Comparison of ENCODE assay signal across 8 mouse cellular contexts in the genomic region with DNA sequence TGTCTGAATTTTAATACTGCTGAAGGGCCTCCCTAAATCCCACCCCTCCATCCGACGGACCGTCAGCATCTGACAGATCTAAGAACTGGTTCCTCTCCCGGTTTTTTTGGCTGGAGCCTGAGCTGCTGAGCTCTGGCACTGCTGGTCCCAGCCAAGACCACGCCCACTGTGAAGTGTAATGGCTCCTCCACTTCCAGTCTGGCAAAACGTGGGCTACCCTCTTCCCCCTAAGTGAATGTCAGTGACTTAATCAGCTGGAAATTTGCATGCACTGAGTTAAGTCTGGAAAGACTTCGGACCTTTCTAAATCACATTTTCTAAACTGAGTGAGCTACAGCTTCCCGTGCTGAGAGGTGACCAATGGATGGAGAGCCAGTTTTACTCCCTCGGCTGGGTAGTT. TPM values are rescaled to one million over a fixed set of nuclear protein-coding genes. Genes with fewer than 3 reads are reported as not detected.
DNase-seq lines count a peak whose midpoint lies in the region; ATAC-seq and TF ChIP-seq lines count a peak whose summit lies in the region.

No protein-coding gene starts in this region.

- peak overlapping the region; percentile 11; the same call in 1 of the 2 replicates for H3K27ac ChIP-seq in ES-E14 (ENCODE audit: insufficient read depth, low read depth, low read length, poor library complexity, severe bottlenecking)
- peak overlapping the region; percentile 77 for H3K27ac ChIP-seq in forebrain, embryonic 10.5 days
- 0 out of 2 replicates have a peak overlapping the region, but pooled peaks have one; percentile 57 for H3K27ac ChIP-seq in hindbrain, embryonic 12.5 days

- H3K36me3 ChIP-seq in ES-E14 (ENCODE audit: control insufficient read depth, insufficient read depth, low read length, poor library complexity, severe bottlenecking): no peaks in the 10 kb centered on the region
- H3K36me3 ChIP-seq in forebrain, embryonic 10.5 days (replicated peaks): peaks cover 8% of the 10 kb centered on the region
- no peaks in the 10 kb centered on the region for H3K36me3 ChIP-seq in hindbrain, embryonic 12.5 days

- H3K4me1 ChIP-seq in ES-E14 (ENCODE audit: control insufficient read depth in 2 of 2, insufficient read depth in 2 of 2, low read length in 2 of 2, poor library complexity in 1 of 2): peaks cover 10 to 29% of the 10 kb centered on the region in 2 experiments
- peaks cover 89% of the 10 kb centered on the region for H3K4me1 ChIP-seq in forebrain, embryonic 10.5 days
- peaks cover 51% of the 10 kb centered on the region for H3K4me1 ChIP-seq in hindbrain, embryonic 12.5 days

- DNase-seq in frontal cortex, postnatal 36 days (ENCODE audit: low spot score in 2 of 2): peak; percentile 28
- no peak for DNase-seq in frontal cortex, postnatal 14 days (ENCODE audit: low spot score in 2 of 2)
- peak; percentile 45 for DNase-seq in ES-E14 (ENCODE audit: low read depth, low spot score)
- DNase-seq in forebrain, embryonic 10.5 days (ENCODE audit: extremely low spot score, low spot score): peak; percentile 26
- peak; percentile 44 for DNase-seq in mesoderm, embryonic 11.5 days (ENCODE audit: low read depth, low spot score)
- DNase-seq in adipocyte (ENCODE audit: low spot score): no peak
- DNase-seq in B cell, adult 2 months: no peak

- no peak overlapping the region for H3K9ac ChIP-seq in ES-E14 (ENCODE audit: insufficient read depth, low read depth, low read length, poor library complexity, severe bottlenecking)
- H3K9ac ChIP-seq in hindbrain, embryonic 12.5 days: no peak overlapping the region

- ATAC-seq in hindbrain, embryonic 12.5 days (ENCODE audit: low FRiP score): no peak

- H3K9me3 ChIP-seq in ES-E14 (ENCODE audit: control insufficient read depth, insufficient read depth, low read depth, low read length): no peaks in the 10 kb centered on the region
- no peaks in the 10 kb centered on the region for H3K9me3 ChIP-seq in forebrain, embryonic 10.5 days
- H3K9me3 ChIP-seq in hindbrain, embryonic 12.5 days (replicated peaks): no peaks in the 10 kb centered on the region

- peak overlapping the region; percentile 29 to 30; a peak in 2 of 4 replicates for H3K4me3 ChIP-seq in ES-E14 (ENCODE audit: insufficient read depth in 1 of 2, low read depth in 1 of 2, low read length in 2 of 2, poor library complexity in 1 of 2, severe bottlenecking in 1 of 2)
- peak overlapping the region; percentile 18; the same call in 1 of the 2 replicates for H3K4me3 ChIP-seq in forebrain, embryonic 10.5 days
- H3K4me3 ChIP-seq in hindbrain, embryonic 12.5 days: no peak overlapping the region

- H3K4me2 ChIP-seq in hindbrain, embryonic 12.5 days (replicated peaks): no peak overlapping the region

- 6% methylated on average over 9 of the region's 9 CpGs for WGBS in forebrain, embryonic 10.5 days
- WGBS in hindbrain, embryonic 12.5 days: 7% methylated on average over 9 of the region's 9 CpGs

- H3K27me3 ChIP-seq in forebrain, embryonic 10.5 days (ENCODE audit: poor library complexity, severe bottlenecking): peaks cover 39% of the 10 kb centered on the region
- no peaks in the 10 kb centered on the region for H3K27me3 ChIP-seq in hindbrain, embryonic 12.5 days

- in situ Hi-C loops in ES-E14 (cut with MboI; ENCODE audit: low sequenced_read_pairs in 2 of 2, unreplicated experiment in 2 of 2): no loop called here

TF ChIP-seq in ES-E14, 5 proteins besides CTCF, POLR2A, EP300 and RAD21:
- no peak for TF ChIP-seq MAFK (IDR thresholded peaks at IDR 0.05; ENCODE audit: insufficient read depth, low read depth, low read length)
- TF ChIP-seq HCFC1 (IDR thresholded peaks at IDR 0.05; ENCODE audit: borderline replicate concordance, insufficient read depth, low read length): no peak
- no peak for TF ChIP-seq ZC3H11A (IDR thresholded peaks at IDR 0.05; ENCODE audit: borderline replicate concordance, low read depth, low read length)
- no peak for TF ChIP-seq CHD2 (IDR thresholded peaks at IDR 0.05; ENCODE audit: low read depth, low read length)
- TF ChIP-seq ZNF384 (IDR thresholded peaks at IDR 0.05; ENCODE audit: low read depth, low read length): no peak

RNA-seq across cellular contexts. Expression of a gene that starts 52.5 kb away (rescaled TPM):
- total RNA-seq in ES-E14 (2012; rRNA removed): 15.1 and 17.2 TPM in 2 replicates
- polyA plus RNA-seq in forebrain, embryonic 10.5 days (2016; fragmentation: Nextera tagmentation; extraction: Ambion mirVana): 17.1 and 18.1 TPM in 2 replicates
- 16.7 and 17.8 TPM in 2 replicates for polyA plus RNA-seq in hindbrain, embryonic 12.5 days (2016; fragmentation: Nextera tagmentation; extraction: Ambion mirVana)

Comparison
In these comparisons a context has a peak if more than half of its experiments do, and no peak if none do; other contexts are left out.
1. DNase-seq: peak in frontal cortex, postnatal 36 days (2 of 2), ES-E14 (single experiment), forebrain, embryonic 10.5 days (single experiment) and mesoderm, embryonic 11.5 days (single experiment); none in frontal cortex, postnatal 14 days (0 of 2), adipocyte (single experiment) and B cell, adult 2 months (0 of 2).
2. H3K27ac ChIP-seq: peak in every context shown above with its lines; median percentile 77 in forebrain, embryonic 10.5 days; 57 in hindbrain, embryonic 12.5 days; 11 in ES-E14.